Mouse (Mus musculus) neural tube, embryonic 13.5 days (tissue): ENCODE measurements around the gene Cyp4a29. TPM values are rescaled to one million over a fixed set of nuclear protein-coding genes. Genes with fewer than 3 reads are reported as not detected.

Source experiments
- polyA plus RNA-seq: library from polyadenylated mRNA; unstranded; fragments of >200 nt; fragmentation: Nextera tagmentation; extraction: Ambion mirVana; gene quantifications from 2 replicates; pipeline ENCODE4 v1.2.1, GENCODE M21; 2015

Cyp4a29 gene
- polyA plus RNA-seq, 1 experiment from 2014 or later, result not detected

Other genes with a start within 250 kb of the Cyp4a29 start
- 1.9 and 3.0 TPM in 2 replicates for gene Stil, start 241.9 kb upstream of the Cyp4a29 start, polyA plus RNA-seq
- 1.9 and 2.0 TPM in 2 replicates for gene Tal1, start 185.7 kb upstream of the Cyp4a29 start, polyA plus RNA-seq
- 5.7 and 5.8 TPM in 2 replicates for gene Pdzk1ip1, start 153.4 kb upstream of the Cyp4a29 start, polyA plus RNA-seq
- gene Cyp4x1, start 107.8 kb upstream of the Cyp4a29 start, polyA plus RNA-seq, result 5.5 and 7.1 TPM in 2 replicates
- not detected in 2 replicates for gene Cyp4a12a, start 57.0 kb downstream of the Cyp4a29 start, polyA plus RNA-seq
- not detected in 2 replicates for gene Cyp4a12b, start 169.5 kb downstream of the Cyp4a29 start, polyA plus RNA-seq
- not detected in 2 replicates for gene Cyp4a30b, start 210.5 kb downstream of the Cyp4a29 start, polyA plus RNA-seq